Mouse (Mus musculus): ENCODE measurements around the gene Gm10563.

- TF ChIP-seq CTCF (conservative IDR thresholded peaks at IDR 0.05; ENCODE audit: low read length) (no peak), NANOG (IDR thresholded peaks at IDR 0.05; ENCODE audit: borderline replicate concordance, low read length) (no peak), POU5F1 (IDR thresholded peaks at IDR 0.05; ENCODE audit: borderline replicate concordance, low read length) (no peak)
Observed at GRCm38 (mm10) chr4:155668689-155669597, 23.7 kb upstream of the Gm10563 start, which contains the start of gene Mib2.
